Mouse (Mus musculus) stomach, postnatal 0 days (tissue): Measurements from ENCODE around the gene Tamm41.

Source experiments
- CTCF ChIP-seq: IDR thresholded peaks from 2 replicates; pipeline ENCODE4 v1.5.1; 2016; ENCODE audit warnings: antibody characterized with exemption, low read depth, mild to moderate bottlenecking, moderate library complexity
- EP300 ChIP-seq: optimal IDR thresholded peaks from 2 replicates; pipeline ENCODE3; 2016; ENCODE audit warnings: antibody characterized with exemption

- no peak for TF ChIP-seq CTCF
- no peak for TF ChIP-seq EP300
These were observed 47.7 kb upstream of the Tamm41 start for GRCm38 (mm10) chr6:115085274-115085841.
